Mouse (Mus musculus): ENCODE data around the gene Kctd12. TPM values are rescaled to one million over a fixed set of nuclear protein-coding genes. Genes with fewer than 3 reads are reported as not detected.

Kctd12 gene
- polyA plus RNA-seq, 1 experiment from 2014 or later, result 6.7 TPM

DNA sequence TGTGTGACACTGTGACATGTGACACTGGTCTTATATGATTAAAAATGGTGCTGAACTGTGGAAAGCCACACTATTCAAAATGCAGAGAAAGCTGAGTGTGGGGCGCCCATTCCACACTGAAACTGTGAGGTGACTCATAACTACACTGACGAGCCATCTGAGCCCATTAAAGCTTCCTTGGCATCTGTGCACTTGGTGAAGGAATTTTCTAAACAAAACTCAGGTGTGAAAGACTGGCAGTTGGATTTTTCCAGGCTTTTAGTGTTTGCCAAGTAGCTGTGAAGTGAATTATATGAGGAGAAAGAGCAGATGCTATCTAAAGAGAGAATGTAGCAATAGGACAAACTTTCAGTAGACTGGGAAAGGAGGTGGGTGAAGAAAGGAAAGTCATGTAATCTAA lies 47.6 kb downstream of the Kctd12 start:
- Histone ChIP-seq H3K4me3 (ENCODE audit: low read length) (no peak overlapping the region), H3K27me3 (ENCODE audit: control insufficient read depth, insufficient read depth, low read depth, low read length) (no peaks in the 10 kb centered on the region), H3K4me1 (replicated peaks; ENCODE audit: control insufficient read depth, insufficient read depth, low read length) (no peaks in the 10 kb centered on the region), H3K9me3 (ENCODE audit: control insufficient read depth, low read length) (no peaks in the 10 kb centered on the region), H3K9ac (ENCODE audit: low read length) (no peak overlapping the region), H3K4me2 (ENCODE audit: low read depth, low read length) (no peak overlapping the region), H3K36me3 (ENCODE audit: control insufficient read depth, insufficient read depth, low read length) (no peaks in the 10 kb centered on the region), H3K27ac (ENCODE audit: low read length) (no peak overlapping the region)
- 59% methylated on average over 2 of the region's 2 CpGs for WGBS
- ATAC-seq (ENCODE audit: low read depth), result no peak

DNA sequence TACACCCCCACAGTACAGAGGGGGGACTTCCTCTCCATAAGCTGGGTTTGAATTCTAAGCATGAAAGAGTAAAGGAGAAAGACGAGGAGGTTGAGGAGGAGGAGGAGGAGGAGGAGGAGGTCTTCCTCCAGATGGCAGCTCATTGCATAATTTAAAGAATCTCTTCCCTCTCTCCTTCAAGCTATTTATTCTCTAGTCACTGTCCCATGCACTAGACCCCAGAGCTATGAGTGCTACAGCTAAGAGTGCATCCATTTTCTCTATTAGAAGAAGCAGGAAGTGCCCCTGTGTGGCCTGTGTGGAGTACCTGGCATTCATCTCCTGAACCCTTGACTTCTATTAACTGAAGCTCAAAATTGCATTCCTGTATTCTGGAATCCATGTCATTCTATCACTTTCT lies 51.5 kb downstream of the Kctd12 start:
- WGBS, result 55% methylated on average over 1 of the region's 1 CpGs
- Histone ChIP-seq H3K4me1 (replicated peaks; ENCODE audit: control insufficient read depth, insufficient read depth, low read length) (no peaks in the 10 kb centered on the region), H3K9me3 (ENCODE audit: control insufficient read depth, low read length) (no peaks in the 10 kb centered on the region)

DNA sequence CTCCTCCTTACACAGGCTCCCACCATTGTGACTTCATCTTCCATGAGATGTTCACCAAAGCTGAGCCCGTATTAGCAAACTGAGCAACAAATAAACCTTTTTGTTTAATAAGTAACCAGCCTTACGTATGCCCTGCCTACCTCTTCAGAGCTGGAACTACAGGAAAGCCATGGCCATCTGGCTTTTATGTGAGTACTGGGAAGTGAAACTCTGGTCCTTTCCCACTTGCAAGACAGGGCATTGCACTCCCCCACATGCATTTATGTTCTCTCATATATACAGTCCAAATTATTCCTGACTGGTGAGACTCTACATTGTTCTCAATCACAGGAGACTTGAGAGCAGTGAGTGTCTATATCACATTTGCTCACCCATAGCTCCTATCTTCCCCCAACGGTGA lies 52.9 kb downstream of the Kctd12 start:
- Histone ChIP-seq H3K36me3 (ENCODE audit: control insufficient read depth, insufficient read depth, low read length) (no peaks in the 10 kb centered on the region), H3K9ac (ENCODE audit: low read length) (no peak overlapping the region), H3K4me2 (ENCODE audit: low read depth, low read length) (no peak overlapping the region), H3K9me3 (ENCODE audit: control insufficient read depth, low read length) (no peaks in the 10 kb centered on the region), H3K27me3 (ENCODE audit: control insufficient read depth, insufficient read depth, low read depth, low read length) (no peaks in the 10 kb centered on the region), H3K27ac (ENCODE audit: low read length) (no peak overlapping the region), H3K4me3 (ENCODE audit: low read length) (no peak overlapping the region), H3K4me1 (replicated peaks; ENCODE audit: control insufficient read depth, insufficient read depth, low read length) (no peaks in the 10 kb centered on the region)
- 57% methylated on average over 3 of the region's 3 CpGs for WGBS
- ATAC-seq (ENCODE audit: low read depth), result no peak

More for the DNA sequence above, 51.5 kb downstream of the Kctd12 start:
- no peak for ATAC-seq (ENCODE audit: low read depth)
- H3K9ac ChIP-seq (ENCODE audit: low read length), result no peak overlapping the region
- no peaks in the 10 kb centered on the region for H3K36me3 ChIP-seq (ENCODE audit: control insufficient read depth, insufficient read depth, low read length)
- H3K27ac ChIP-seq (ENCODE audit: low read length), result no peak overlapping the region
- H3K27me3 ChIP-seq (ENCODE audit: control insufficient read depth, insufficient read depth, low read depth, low read length), result no peaks in the 10 kb centered on the region
- H3K4me2 ChIP-seq (ENCODE audit: low read depth, low read length), result no peak overlapping the region
- no peak overlapping the region for H3K4me3 ChIP-seq (ENCODE audit: low read length)

DNA sequence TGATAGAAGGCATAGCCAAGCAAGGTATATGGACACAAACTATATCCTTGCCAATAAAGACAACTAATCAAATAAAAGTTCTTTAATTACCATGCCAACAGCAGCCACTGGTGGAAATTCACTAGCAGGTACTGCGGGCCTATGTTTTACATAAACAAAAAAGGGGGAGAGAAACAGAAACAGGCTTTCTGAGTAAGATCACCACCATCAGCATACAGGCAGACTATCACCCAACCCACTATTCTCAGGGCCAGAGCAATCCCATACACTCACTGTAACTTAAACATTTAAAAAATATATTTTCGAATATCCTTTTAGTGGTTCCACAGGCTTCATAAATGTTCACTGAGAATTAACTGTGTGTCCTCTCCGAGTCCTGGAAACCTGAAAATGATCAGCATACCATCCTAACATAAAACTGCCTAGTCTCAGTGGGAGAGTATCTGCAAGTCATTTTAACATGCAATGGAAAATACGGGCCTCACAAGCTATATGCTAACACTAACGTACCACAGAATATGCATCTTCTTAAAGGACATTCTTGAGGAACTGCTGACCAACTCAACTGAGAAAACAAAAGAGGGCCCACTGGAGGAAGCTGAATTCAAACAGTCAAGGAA lies 54.5 kb downstream of the Kctd12 start:
- Histone ChIP-seq H3K4me1 (replicated peaks; ENCODE audit: control insufficient read depth, insufficient read depth, low read length) (no peaks in the 10 kb centered on the region), H3K4me2 (ENCODE audit: low read depth, low read length) (no peak overlapping the region), H3K9me3 (ENCODE audit: control insufficient read depth, low read length) (no peaks in the 10 kb centered on the region), H3K36me3 (ENCODE audit: control insufficient read depth, insufficient read depth, low read length) (no peaks in the 10 kb centered on the region), H3K27ac (ENCODE audit: low read length) (no peak overlapping the region), H3K9ac (ENCODE audit: low read length) (no peak overlapping the region), H3K4me3 (ENCODE audit: low read length) (no peak overlapping the region), H3K27me3 (ENCODE audit: control insufficient read depth, insufficient read depth, low read depth, low read length) (no peaks in the 10 kb centered on the region)
- 84% methylated on average over 5 of the region's 5 CpGs for WGBS
- ATAC-seq (ENCODE audit: low read depth), result no peak

Small RNA genes within 50 kb of the gene (microRNA-seq; reads per million reads assigned to microRNA genes)
- gene Mir5130, result 0.79 reads per million

Other genes starting within 250 kb of the Kctd12 start
- gene Acod1, start 64.3 kb upstream of the Kctd12 start, polyA plus RNA-seq (2015; fragmentation: Nextera tagmentation; extraction: Ambion mirVana), result not detected in 2 replicates
- 30.2 and 32.5 TPM in 2 replicates for gene Cln5, start 87.6 kb upstream of the Kctd12 start, polyA plus RNA-seq (2015; fragmentation: Nextera tagmentation; extraction: Ambion mirVana)
- gene Fbxl3, start 116.9 kb upstream of the Kctd12 start, polyA plus RNA-seq (2015; fragmentation: Nextera tagmentation; extraction: Ambion mirVana), result 22.6 and 24.7 TPM in 2 replicates